In genomic region chr5:143932831-143933230, GRCm38 (mm10) we compare ENCODE assay signal across 8 mouse cellular contexts. TPM values are rescaled to one million over a fixed set of nuclear protein-coding genes. Genes with fewer than 3 reads are reported as not detected.
DNase-seq lines count a peak whose midpoint lies in the region; ATAC-seq and TF ChIP-seq lines count a peak whose summit lies in the region.

Gene Rsph10b, plus strand, starts transcription at chr5:143933035.

- H3K36me3 ChIP-seq in hindbrain, embryonic 12.5 days, result peaks cover 46% of the 10 kb centered on the region
- peaks cover 42% of the 10 kb centered on the region for H3K36me3 ChIP-seq in midbrain, embryonic 13.5 days
- peaks cover 38% of the 10 kb centered on the region for H3K36me3 ChIP-seq in liver, postnatal 0 days (replicated peaks; ENCODE audit: insufficient read depth, low read length)

- no peaks in the 10 kb centered on the region for H3K4me1 ChIP-seq in hindbrain, embryonic 12.5 days
- H3K4me1 ChIP-seq in midbrain, embryonic 13.5 days (replicated peaks), result no peaks in the 10 kb centered on the region
- no peaks in the 10 kb centered on the region for H3K4me1 ChIP-seq in liver, postnatal 0 days (ENCODE audit: insufficient read depth)

- peak; percentile 88 for DNase-seq in heart, adult 11 months
- no peak for DNase-seq in heart, adult 9 months (ENCODE audit: low spot score in 2 of 2)
- peak; percentile 50 for DNase-seq in adrenal gland, postnatal 14 days
- DNase-seq in urinary bladder, adult 18-20 months (ENCODE audit: low spot score in 2 of 2), result no peak
- DNase-seq in liver, postnatal 0 days, result no peak
- DNase-seq in heart, postnatal 25 days (ENCODE audit: low spot score), result no peak

- intact Hi-C loops in heart, postnatal 25 days (cut with DNase I), result no loop called here

- WGBS in hindbrain, embryonic 12.5 days, result 15% methylated on average over 8 of the region's 8 CpGs
- WGBS in midbrain, embryonic 13.5 days, result 14% methylated on average over 8 of the region's 8 CpGs
- 43% methylated on average over 8 of the region's 8 CpGs for WGBS in liver, postnatal 0 days (ENCODE audit: insufficient replicate concordance)

- H3K27ac ChIP-seq in hindbrain, embryonic 12.5 days, result no peak within 1 kb of the TSS
- no peak within 1 kb of the TSS for H3K27ac ChIP-seq in midbrain, embryonic 13.5 days
- no peak within 1 kb of the TSS for H3K27ac ChIP-seq in liver, postnatal 0 days (ENCODE audit: low read depth)

- H3K27me3 ChIP-seq in hindbrain, embryonic 12.5 days, result no peaks in the 10 kb centered on the region
- H3K27me3 ChIP-seq in midbrain, embryonic 13.5 days, result no peaks in the 10 kb centered on the region
- no peaks in the 10 kb centered on the region for H3K27me3 ChIP-seq in liver, postnatal 0 days (ENCODE audit: insufficient read depth, low read length)

- H3K9me3 ChIP-seq in hindbrain, embryonic 12.5 days (replicated peaks), result no peaks in the 10 kb centered on the region
- no peaks in the 10 kb centered on the region for H3K9me3 ChIP-seq in midbrain, embryonic 13.5 days
- H3K9me3 ChIP-seq in liver, postnatal 0 days (ENCODE audit: low read length), result no peaks in the 10 kb centered on the region

- TF ChIP-seq EP300 in liver, postnatal 0 days (IDR thresholded peaks at IDR 0.05; ENCODE audit: low read depth), result no peak

- no peak for TF ChIP-seq CTCF in liver, postnatal 0 days (IDR thresholded peaks at IDR 0.05; ENCODE audit: low read depth)

- H3K9ac ChIP-seq in hindbrain, embryonic 12.5 days, result no peak within 1 kb of the TSS
- H3K9ac ChIP-seq in midbrain, embryonic 13.5 days (replicated peaks), result no peak within 1 kb of the TSS
- H3K9ac ChIP-seq in liver, postnatal 0 days (replicated peaks), result no peak within 1 kb of the TSS

- ATAC-seq in hindbrain, embryonic 12.5 days (ENCODE audit: low FRiP score), result no peak
- ATAC-seq in midbrain, embryonic 13.5 days, result 0 out of 2 replicates have a peak, but pooled peaks have one; percentile 17
- no peak for ATAC-seq in liver, postnatal 0 days

- H3K4me2 ChIP-seq in hindbrain, embryonic 12.5 days (replicated peaks), result 0 out of 2 replicates have a peak within 1 kb of the TSS, but pooled peaks have one; percentile 2
- 0 out of 2 replicates have a peak within 1 kb of the TSS, but pooled peaks have one; percentile 17 for H3K4me2 ChIP-seq in midbrain, embryonic 13.5 days (replicated peaks)
- no peak within 1 kb of the TSS for H3K4me2 ChIP-seq in liver, postnatal 0 days (ENCODE audit: low read depth, low read length)

- H3K4me3 ChIP-seq in hindbrain, embryonic 12.5 days, result no peak within 1 kb of the TSS
- no peak within 1 kb of the TSS for H3K4me3 ChIP-seq in midbrain, embryonic 13.5 days (replicated peaks)
- H3K4me3 ChIP-seq in liver, postnatal 0 days (ENCODE audit: low read depth, low read length), result no peak within 1 kb of the TSS

RNA-seq across cellular contexts. Expression of gene Rsph10b, which starts in this region (rescaled TPM):
- 1.3 and 1.7 TPM in 2 replicates for total RNA-seq in adrenal gland, postnatal 14 days (2021)
- polyA plus RNA-seq in hindbrain, embryonic 12.5 days (2016; fragmentation: Nextera tagmentation; extraction: Ambion mirVana), result 2.4 and 2.6 TPM in 2 replicates
- polyA plus RNA-seq in midbrain, embryonic 13.5 days (2015; fragmentation: Nextera tagmentation; extraction: Ambion mirVana), result 2.2 and 2.4 TPM in 2 replicates
- 0.19 and 0.23 TPM in 2 replicates for polyA plus RNA-seq in liver, postnatal 0 days (2015; fragmentation: Nextera tagmentation; extraction: Ambion mirVana)
- under 1 TPM; 0.10 to 0.39 TPM for total RNA-seq in heart, postnatal 25 days (2021)

Comparison
In these comparisons a context has a peak if more than half of its experiments do, and no peak if none do; other contexts are left out.
1. DNase-seq: peak in heart, adult 11 months (single experiment) and adrenal gland, postnatal 14 days (single experiment); none in heart, adult 9 months (0 of 2), urinary bladder, adult 18-20 months (0 of 2), liver, postnatal 0 days (single experiment) and heart, postnatal 25 days (single experiment).